ENCODE assay signal across 18 mouse cellular contexts in the genomic region with DNA sequence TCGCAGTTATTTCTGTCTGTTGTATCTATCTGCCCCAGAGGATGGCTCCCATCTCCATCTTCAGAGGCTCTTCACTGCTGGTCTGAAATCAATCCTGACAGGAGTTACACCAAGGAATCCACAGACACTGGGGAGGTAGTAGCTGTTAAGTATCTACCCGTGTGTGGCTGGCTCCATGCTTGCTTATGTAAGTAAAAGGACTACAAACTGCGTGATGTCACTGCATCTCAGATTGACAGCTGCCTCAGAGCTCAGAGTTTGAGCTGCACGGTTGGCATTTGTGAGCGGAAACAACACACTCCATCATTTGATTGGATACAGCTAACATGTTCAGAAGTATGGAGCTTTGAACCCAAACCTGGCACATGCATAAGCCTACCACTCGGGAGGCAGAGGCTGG.
"Had no signal": no experiment of that assay in that cellular context is flagged by ENCODE, and none has a peak within 500 bp of the region (broad histone marks: within the 10 kb centered on the region; RNA-seq: fewer than 3 reads in every experiment).

No protein-coding gene starts in this region.

- H3K36me3 ChIP-seq: liver, embryonic 15.5 days; lung, embryonic 15.5 days; midbrain, embryonic 12.5 days; midbrain, embryonic 15.5 days; neural tube, embryonic 12.5 days; stomach, embryonic 15.5 days had no signal

- H3K4me3 ChIP-seq: liver, embryonic 15.5 days; lung, embryonic 15.5 days; megakaryocyte, embryonic 14.5 days; midbrain, embryonic 12.5 days; midbrain, embryonic 15.5 days; neural tube, embryonic 12.5 days; stomach, embryonic 15.5 days had no signal

- DNase-seq: liver, postnatal 0 days; lung, adult 2 months; lung, postnatal 14 days; lung, postnatal 36 days; right cerebral cortex, postnatal 14 days; thymus, adult 2 months; thymus, postnatal 25 days; thymus, postnatal 4 days had no signal

- H3K27me3 ChIP-seq: liver, embryonic 15.5 days; lung, embryonic 15.5 days; megakaryocyte, embryonic 14.5 days; midbrain, embryonic 12.5 days; midbrain, embryonic 15.5 days; neural tube, embryonic 12.5 days; stomach, embryonic 15.5 days had no signal

- H3K27ac ChIP-seq: liver, embryonic 15.5 days; lung, embryonic 15.5 days; macrophage; midbrain, embryonic 12.5 days; midbrain, embryonic 15.5 days; neural tube, embryonic 12.5 days; stomach, embryonic 15.5 days; stomach, postnatal 0 days had no signal

- H3K9me3 ChIP-seq: liver, embryonic 15.5 days; lung, embryonic 15.5 days; megakaryocyte, embryonic 14.5 days; midbrain, embryonic 12.5 days; midbrain, embryonic 15.5 days; neural tube, embryonic 12.5 days; stomach, embryonic 15.5 days had no signal

- H3K4me2 ChIP-seq: liver, embryonic 15.5 days; lung, embryonic 15.5 days; midbrain, embryonic 12.5 days; midbrain, embryonic 15.5 days; neural tube, embryonic 12.5 days; stomach, embryonic 15.5 days had no signal

- H3K4me1 ChIP-seq: lung, embryonic 15.5 days; midbrain, embryonic 15.5 days; neural tube, embryonic 12.5 days; stomach, embryonic 15.5 days had no signal

- ATAC-seq: liver, postnatal 0 days; lung, postnatal 0 days; midbrain, embryonic 15.5 days had no signal

- H3K9ac ChIP-seq: liver, embryonic 15.5 days; liver, postnatal 0 days; lung, embryonic 15.5 days; midbrain, embryonic 12.5 days; midbrain, embryonic 15.5 days; neural tube, embryonic 12.5 days; stomach, embryonic 15.5 days had no signal
